Mouse (Mus musculus) frontal cortex, adult 2 months (tissue): ENCODE data around the gene Tkfc. TPM values are rescaled to one million over a fixed set of nuclear protein-coding genes. Genes with fewer than 3 reads are reported as not detected.

Source experiments
- polyA plus RNA-seq: library from polyadenylated mRNA; depleted of rRNA; stranded (reverse); fragments of >200 nt; gene quantifications from 2 replicates; pipeline ENCODE4 v1.2.3, GENCODE M21; 2012; rRNA removed

The Tkfc gene
- polyA plus RNA-seq, 1 experiment: 15.0 TPM

Other genes with a start within 250 kb of the Tkfc start
- gene Syt7, start 216.6 kb downstream of the Tkfc start, polyA plus RNA-seq: 187 and 212 TPM in 2 replicates
- 4.7 and 7.8 TPM in 2 replicates for gene Lrrc10b, start 148.2 kb downstream of the Tkfc start, polyA plus RNA-seq
- gene Ppp1r32, start 122.7 kb downstream of the Tkfc start, polyA plus RNA-seq: 0.84 and 1.2 TPM in 2 replicates
- 80.3 and 90.6 TPM in 2 replicates for gene Cpsf7, start 80.4 kb downstream of the Tkfc start, polyA plus RNA-seq
- gene Sdhaf2, start 79.5 kb downstream of the Tkfc start, polyA plus RNA-seq: 57.7 and 61.9 TPM in 2 replicates
- gene Tmem216, start 49.4 kb downstream of the Tkfc start, polyA plus RNA-seq: 21.4 and 22.2 TPM in 2 replicates
- gene Cyb561a3, start 28.5 kb downstream of the Tkfc start, polyA plus RNA-seq: 13.9 and 14.1 TPM in 2 replicates
- gene Tmem138, start 28.3 kb downstream of the Tkfc start, polyA plus RNA-seq: 21.2 and 22.3 TPM in 2 replicates
- 126 and 138 TPM in 2 replicates for gene Ddb1, start 327 bp downstream of the Tkfc start, polyA plus RNA-seq
- gene Vwce, start 28.6 kb upstream of the Tkfc start, polyA plus RNA-seq: 0.99 and 1.4 TPM in 2 replicates
- 0.17 and 0.46 TPM in 2 replicates for gene Pga5, start 72.4 kb upstream of the Tkfc start, polyA plus RNA-seq
- 22.6 and 25.1 TPM in 2 replicates for gene Vps37c, start 83.1 kb upstream of the Tkfc start, polyA plus RNA-seq
- 0.14 and 0.17 TPM in 2 replicates for gene Cd5, start 133.3 kb upstream of the Tkfc start, polyA plus RNA-seq
- gene Cd6, start 224.4 kb upstream of the Tkfc start, polyA plus RNA-seq: 1.5 and 3.8 TPM in 2 replicates
- 1.7 and 2.2 TPM in 2 replicates for gene Slc15a3, start 234.1 kb upstream of the Tkfc start, polyA plus RNA-seq